Mouse (Mus musculus) limb, embryonic 11.5 days (tissue): ENCODE measurements at regions not wholly inside any gene's neighbourhood (a gene's known extent, or its start where the extent isn't known, plus 50 kb on each side); places are given as distances from the start of the nearest gene placed in this dataset.

Experiments used
- ATAC-seq: fragments of 200-750 bp; cut with Nextera tagmentation; 2 replicates; pipeline ENCODE4 v1.8.0; 2017; ENCODE audit warnings: low read depth; ENCODE audit not compliant: insufficient number of reproducible peaks, low FRiP score, low TSS enrichment
- DNase-seq: peaks from one replicate; pipeline ENCODE4 v3.0.0-alpha.2; 2015; ENCODE audit warnings: low spot score
- H3K27ac ChIP-seq: fragments of 300-500 bp; sonication (generic); replicated peaks from 2 replicates; pipeline ENCODE4 v1.5.1; 2014; ENCODE audit warnings: low read depth, mild to moderate bottlenecking, low read length
- H3K27me3 ChIP-seq: fragments of 300-500 bp; sonication (generic); 2 replicates; pipeline ENCODE4 v1.6.1; 2014; ENCODE audit warnings: mild to moderate bottlenecking, low read length, mixed read lengths; ENCODE audit not compliant: control insufficient read depth, insufficient read depth
- H3K36me3 ChIP-seq: fragments of 300-500 bp; sonication (generic); 2 replicates; pipeline ENCODE4 v1.6.1; 2014; ENCODE audit warnings: mild to moderate bottlenecking, low read length, moderate library complexity, mixed read lengths; ENCODE audit not compliant: control insufficient read depth, insufficient read depth
- H3K4me1 ChIP-seq: fragments of 300-500 bp; sonication (generic); 2 replicates; pipeline ENCODE4 v1.6.1; 2014; ENCODE audit warnings: low read length, mixed read lengths; ENCODE audit not compliant: control insufficient read depth, insufficient read depth
- H3K4me2 ChIP-seq: fragments of 300-500 bp; sonication (generic); 2 replicates; pipeline ENCODE4 v1.6.1; 2014; ENCODE audit warnings: low read depth, mild to moderate bottlenecking, moderate library complexity; ENCODE audit not compliant: severe bottlenecking
- H3K4me3 ChIP-seq: fragments of 300-500 bp; sonication (generic); 2 replicates; pipeline ENCODE4 v1.5.1; 2014; ENCODE audit warnings: low read depth, low read length
- H3K9ac ChIP-seq: fragments of 300-500 bp; sonication (generic); 2 replicates; pipeline ENCODE4 v1.6.1; 2014; ENCODE audit warnings: mild to moderate bottlenecking, low read length
- H3K9me3 ChIP-seq: fragments of 300-500 bp; sonication (generic); 2 replicates; pipeline ENCODE4 v1.6.1; 2016; ENCODE audit warnings: low read length; ENCODE audit not compliant: control insufficient read depth
- whole genome bisulfite sequencing: fragments of 180-500 bp; shearing (Covaris S2); extraction: QIAGEN DNeasy Blood & Tissue Kit; methylation state at CpG from one replicate; pipeline ENCODE4 v1.1.7; 2014; 5-methylcytosine and 5-hydroxymethylcytosine counted together

DNA sequence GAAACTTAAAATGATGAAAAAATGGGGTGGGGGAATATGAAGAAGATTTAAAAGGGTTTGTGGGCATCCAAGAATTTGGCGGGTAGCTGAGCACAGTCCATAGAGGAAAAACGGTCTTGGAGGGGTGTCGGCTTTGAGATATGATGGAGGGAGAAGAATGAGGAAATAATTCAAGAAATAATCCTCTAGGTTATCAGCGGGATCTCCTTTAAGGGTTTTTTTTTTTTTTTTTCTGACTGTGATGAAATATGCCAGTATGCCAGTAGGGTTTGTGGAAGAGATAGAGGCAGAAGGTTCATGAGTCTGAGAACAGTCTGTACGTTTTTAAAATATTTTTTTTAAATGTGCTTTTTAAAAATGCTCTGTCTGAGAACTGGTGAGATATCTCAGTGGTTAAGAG, 135.3 kb upstream of the Plxnc1 start:
- Histone ChIP-seq H3K4me1 (peaks cover 10% of the 10 kb centered on the region), H3K36me3 (no peaks in the 10 kb centered on the region), H3K4me3 (no peak overlapping the region), H3K27me3 (no peaks in the 10 kb centered on the region), H3K27ac (no peak overlapping the region), H3K9me3 (no peaks in the 10 kb centered on the region), H3K9ac (no peak overlapping the region), H3K4me2 (no peak overlapping the region)
- no peak for ATAC-seq
- no peak for DNase-seq
- WGBS, result 94% methylated on average over 5 of the region's 5 CpGs

DNA sequence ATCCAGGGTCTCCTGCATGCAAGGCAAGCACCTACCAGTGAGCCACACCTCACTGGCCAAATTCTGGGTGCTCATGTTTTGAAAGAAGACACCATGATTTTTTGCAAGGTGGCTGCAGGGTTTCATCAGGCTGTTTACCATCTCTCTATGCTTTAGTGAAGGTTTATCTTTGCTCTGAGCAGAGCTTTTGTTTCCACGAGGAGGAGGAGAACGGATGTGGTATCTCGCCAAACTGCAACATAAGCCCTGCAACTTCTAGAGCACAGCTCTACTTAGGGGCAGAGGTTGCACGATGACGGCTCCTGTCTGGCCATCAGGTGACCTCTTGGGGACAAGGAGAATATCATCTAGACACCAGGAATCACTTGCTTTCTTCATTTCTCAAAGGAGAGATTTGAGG, 131.8 kb upstream of the Plxnc1 start:
- Histone ChIP-seq H3K9ac (no peak overlapping the region), H3K9me3 (no peaks in the 10 kb centered on the region), H3K4me1 (peaks cover 4% of the 10 kb centered on the region; the same call in 1 of the 2 replicates), H3K27ac (no peak overlapping the region), H3K36me3 (no peaks in the 10 kb centered on the region), H3K27me3 (no peaks in the 10 kb centered on the region), H3K4me3 (no peak overlapping the region), H3K4me2 (no peak overlapping the region)
- 90% methylated on average over 5 of the region's 5 CpGs for WGBS
- ATAC-seq, result no peak
- DNase-seq, result no peak

DNA sequence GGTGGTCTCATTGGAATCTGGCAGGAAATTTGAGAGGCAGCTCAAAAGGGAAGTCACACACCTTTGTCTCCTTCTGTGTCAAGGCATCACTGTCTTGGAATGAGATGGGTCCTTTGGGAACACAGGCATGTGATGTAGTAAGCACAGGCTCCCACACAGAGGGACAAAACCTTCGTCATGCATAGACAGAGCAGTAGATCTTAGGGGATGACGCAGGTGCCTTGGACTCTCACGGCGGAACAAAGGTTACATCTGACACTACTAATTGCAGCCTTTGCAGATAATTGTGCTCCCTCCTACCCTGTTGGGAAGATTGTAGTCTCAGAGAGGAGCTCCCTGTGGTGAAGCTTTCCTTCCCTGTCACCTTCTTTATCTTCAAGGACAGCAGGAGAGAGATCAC, 131.3 kb upstream of the Plxnc1 start:
- WGBS, result 68% methylated on average over 4 of the region's 4 CpGs
- Histone ChIP-seq H3K36me3 (no peaks in the 10 kb centered on the region), H3K27me3 (no peaks in the 10 kb centered on the region), H3K4me3 (no peak overlapping the region), H3K27ac (no peak overlapping the region), H3K4me2 (no peak overlapping the region), H3K4me1 (peaks cover 4% of the 10 kb centered on the region; the same call in 1 of the 2 replicates), H3K9me3 (no peaks in the 10 kb centered on the region), H3K9ac (no peak overlapping the region)
- DNase-seq (no peak), ATAC-seq (no peak)

DNA sequence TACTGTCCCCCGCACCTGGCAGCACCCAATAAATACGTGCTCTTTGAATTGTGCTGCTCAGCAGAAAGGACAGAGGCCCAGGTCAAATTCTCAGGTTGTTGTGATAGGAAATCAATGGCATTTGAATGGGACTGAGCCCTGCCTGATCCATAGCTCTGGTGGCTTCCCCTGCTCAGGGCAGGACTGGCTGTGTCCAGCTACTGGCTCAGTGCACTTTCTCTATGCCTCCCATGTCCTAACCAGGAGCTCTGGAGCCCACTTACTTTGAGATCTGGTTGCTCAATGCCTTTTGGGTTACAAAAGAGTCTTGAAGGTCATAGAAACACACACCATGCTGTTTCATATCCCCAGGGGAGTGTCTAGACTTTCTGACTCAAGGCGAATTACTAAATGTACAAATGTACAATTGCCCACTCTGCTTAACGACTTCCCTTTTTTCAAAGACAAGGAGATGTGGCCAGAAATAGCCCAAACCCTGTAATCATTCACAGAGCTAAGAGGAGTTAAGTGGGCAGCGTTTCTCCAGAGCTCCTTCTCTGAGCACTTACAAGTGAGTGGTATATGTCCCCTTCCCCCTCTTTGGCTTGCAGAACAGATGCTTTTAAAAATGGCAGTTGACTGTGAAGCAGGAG, 130.4 kb upstream of the Plxnc1 start:
- 35% methylated on average over 5 of the region's 5 CpGs for WGBS
- Histone ChIP-seq H3K36me3 (no peaks in the 10 kb centered on the region), H3K4me3 (no peak overlapping the region), H3K4me1 (peaks cover 4% of the 10 kb centered on the region; the same call in 1 of the 2 replicates), H3K4me2 (no peak overlapping the region), H3K27me3 (no peaks in the 10 kb centered on the region), H3K27ac (no peak overlapping the region), H3K9me3 (no peaks in the 10 kb centered on the region), H3K9ac (no peak overlapping the region)
- ATAC-seq, result no peak
- no peak for DNase-seq

DNA sequence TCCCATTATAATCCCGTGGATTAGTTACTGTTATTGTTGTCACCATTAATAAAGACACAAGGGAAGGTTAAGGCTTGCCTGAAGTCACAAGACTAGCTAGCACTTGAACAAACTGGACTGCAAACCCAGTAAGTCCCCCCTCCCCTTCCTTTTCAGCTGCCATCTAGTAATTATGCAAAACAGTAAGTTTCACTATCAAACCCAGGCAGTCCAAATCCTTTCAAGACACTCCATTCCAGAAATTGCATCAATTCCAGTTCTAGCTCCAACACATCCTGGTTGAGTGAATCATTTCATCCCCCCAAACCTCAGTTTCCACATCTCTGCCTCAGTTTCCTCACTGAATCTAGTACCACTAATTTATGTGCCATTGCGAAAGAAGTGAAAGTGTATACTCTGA, 129.7 kb upstream of the Plxnc1 start:
- Histone ChIP-seq H3K4me3 (no peak overlapping the region), H3K9me3 (no peaks in the 10 kb centered on the region), H3K36me3 (no peaks in the 10 kb centered on the region), H3K4me1 (peaks cover 4% of the 10 kb centered on the region; the same call in 1 of the 2 replicates), H3K4me2 (no peak overlapping the region), H3K27me3 (no peaks in the 10 kb centered on the region), H3K9ac (no peak overlapping the region), H3K27ac (no peak overlapping the region)
- 81% methylated on average over 2 of the region's 2 CpGs for WGBS
- DNase-seq, result no peak
- ATAC-seq, result no peak

DNA sequence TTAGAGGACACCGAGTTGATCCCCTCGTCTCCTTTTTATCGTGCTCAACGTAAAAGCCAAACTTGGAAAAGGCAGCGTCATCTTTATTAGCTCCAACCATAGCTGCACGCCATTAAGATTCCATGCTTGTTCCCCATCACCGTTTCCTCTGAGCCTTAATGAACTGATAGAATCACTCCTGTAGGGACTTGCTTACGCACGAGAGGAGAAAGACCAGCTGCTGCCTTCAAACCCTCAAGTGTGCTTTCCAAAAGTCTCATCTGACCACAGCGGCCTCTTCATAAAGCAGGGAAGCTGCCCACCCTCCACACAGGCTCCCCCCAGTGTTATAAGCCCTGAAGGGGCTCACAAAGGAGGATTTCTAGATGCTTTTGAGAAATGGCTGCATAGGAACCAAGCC, 123.3 kb upstream of the Plxnc1 start:
- Histone ChIP-seq H3K36me3 (no peaks in the 10 kb centered on the region), H3K9me3 (no peaks in the 10 kb centered on the region), H3K9ac (no peak overlapping the region), H3K27me3 (no peaks in the 10 kb centered on the region), H3K4me3 (no peak overlapping the region), H3K4me2 (no peak overlapping the region), H3K4me1 (no peaks in the 10 kb centered on the region), H3K27ac (no peak overlapping the region)
- no peak for ATAC-seq
- 71% methylated on average over 10 of the region's 10 CpGs for WGBS
- no peak for DNase-seq

DNA sequence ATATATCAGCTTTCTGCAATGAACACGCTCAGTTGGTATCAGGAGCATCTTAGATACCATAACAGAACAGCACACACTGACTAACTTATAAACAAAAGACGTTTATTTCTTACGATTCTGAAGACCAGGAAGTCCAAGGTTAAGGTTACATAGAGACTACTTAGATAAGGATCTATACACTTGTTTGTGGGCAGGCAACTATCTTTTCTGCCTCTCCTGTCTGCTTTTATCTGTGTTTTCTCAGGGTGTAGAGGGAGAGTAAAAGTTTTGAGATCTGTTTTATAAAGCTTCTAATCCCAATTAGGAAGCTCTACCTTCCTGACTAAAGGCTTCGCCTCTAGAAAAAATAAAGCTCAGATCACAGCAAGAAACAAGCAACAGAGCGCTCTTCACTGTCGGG, 122.1 kb upstream of the Plxnc1 start:
- H3K4me3 ChIP-seq, result no peak overlapping the region
- no peak overlapping the region for H3K9ac ChIP-seq
- no peaks in the 10 kb centered on the region for H3K27me3 ChIP-seq
- no peaks in the 10 kb centered on the region for H3K4me1 ChIP-seq
- H3K36me3 ChIP-seq, result no peaks in the 10 kb centered on the region
- no peaks in the 10 kb centered on the region for H3K9me3 ChIP-seq
- no peak for DNase-seq
- ATAC-seq, result no peak
- H3K4me2 ChIP-seq, result no peak overlapping the region
- 86% methylated on average over 6 of the region's 6 CpGs for WGBS
- no peak overlapping the region for H3K27ac ChIP-seq

DNA sequence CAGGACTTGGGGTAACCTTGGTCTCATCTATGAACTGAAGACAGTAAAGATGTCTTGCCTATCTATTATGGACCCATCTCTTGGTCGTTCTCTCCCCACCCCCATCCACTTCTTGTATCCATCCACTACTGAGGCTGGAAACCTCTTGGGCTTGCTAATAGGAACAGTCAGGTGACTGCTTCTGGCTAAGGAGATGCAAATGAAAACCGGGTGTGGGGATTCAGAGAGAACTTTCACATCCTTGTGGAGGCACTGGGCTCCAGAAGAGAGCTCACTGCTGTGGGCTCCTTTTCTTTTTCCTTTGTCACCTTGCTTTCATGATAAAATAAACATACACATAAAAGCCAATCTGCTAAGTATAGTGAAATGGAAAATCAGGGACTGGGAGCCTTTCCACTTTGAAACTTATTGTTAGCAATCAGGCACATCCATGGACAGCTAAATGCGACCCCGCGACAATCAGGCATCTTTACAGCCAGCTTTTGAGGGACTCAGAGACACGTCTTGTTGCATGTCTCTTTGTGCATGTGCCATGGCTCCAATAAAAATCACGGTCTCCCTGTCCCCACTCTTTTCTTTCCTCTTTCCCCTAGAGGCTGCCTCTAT, 115.0 kb upstream of the Plxnc1 start:
- no peaks in the 10 kb centered on the region for H3K36me3 ChIP-seq
- no peak overlapping the region for H3K4me2 ChIP-seq
- no peak overlapping the region for H3K9ac ChIP-seq
- no peaks in the 10 kb centered on the region for H3K27me3 ChIP-seq
- no peak for DNase-seq
- H3K4me1 ChIP-seq, result no peaks in the 10 kb centered on the region
- H3K4me3 ChIP-seq, result no peak overlapping the region
- no peak for ATAC-seq
- 56% methylated on average over 7 of the region's 7 CpGs for WGBS
- no peaks in the 10 kb centered on the region for H3K9me3 ChIP-seq
- H3K27ac ChIP-seq, result no peak overlapping the region

DNA sequence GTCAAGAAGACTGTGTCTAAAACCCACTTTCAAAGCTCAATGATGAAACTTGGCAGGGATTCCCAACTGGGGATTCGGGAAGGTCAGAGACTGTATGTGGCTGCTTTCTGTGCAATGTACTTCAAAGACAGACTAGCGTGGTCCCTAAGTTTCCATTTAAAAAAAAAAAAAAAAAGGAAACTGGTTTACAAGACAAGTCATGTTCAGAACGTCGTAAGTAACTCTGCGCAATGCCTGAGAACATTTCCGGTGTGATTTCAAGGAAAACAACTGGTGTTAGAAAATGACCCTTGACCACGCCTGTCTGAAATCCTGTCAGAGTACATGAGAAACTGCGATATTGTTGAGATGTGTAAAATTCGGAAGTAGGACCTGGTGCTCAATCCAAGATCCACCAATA, 114.4 kb upstream of the Plxnc1 start:
- H3K27me3 ChIP-seq, result no peaks in the 10 kb centered on the region
- 86% methylated on average over 9 of the region's 9 CpGs for WGBS
- no peak for DNase-seq

More for the DNA sequence above, 114.4 kb upstream of the Plxnc1 start:
- H3K27ac ChIP-seq, result no peak overlapping the region
- H3K4me1 ChIP-seq, result no peaks in the 10 kb centered on the region
- H3K4me3 ChIP-seq, result no peak overlapping the region
- no peak overlapping the region for H3K9ac ChIP-seq
- no peak overlapping the region for H3K4me2 ChIP-seq
- no peak for ATAC-seq
- no peaks in the 10 kb centered on the region for H3K9me3 ChIP-seq
- no peaks in the 10 kb centered on the region for H3K36me3 ChIP-seq
